Mouse (Mus musculus) adrenal gland, postnatal 25 days (tissue): ENCODE measurements at regions not wholly inside any gene's neighbourhood (a gene's known extent, or its start where the extent isn't known, plus 50 kb on each side); places are given as distances from the start of the nearest gene placed in this dataset.

Experiments
- DNase-seq: peaks from one replicate; pipeline ENCODE4 v3.0.0; 2021; ENCODE audit warnings: mixed read lengths

DNA sequence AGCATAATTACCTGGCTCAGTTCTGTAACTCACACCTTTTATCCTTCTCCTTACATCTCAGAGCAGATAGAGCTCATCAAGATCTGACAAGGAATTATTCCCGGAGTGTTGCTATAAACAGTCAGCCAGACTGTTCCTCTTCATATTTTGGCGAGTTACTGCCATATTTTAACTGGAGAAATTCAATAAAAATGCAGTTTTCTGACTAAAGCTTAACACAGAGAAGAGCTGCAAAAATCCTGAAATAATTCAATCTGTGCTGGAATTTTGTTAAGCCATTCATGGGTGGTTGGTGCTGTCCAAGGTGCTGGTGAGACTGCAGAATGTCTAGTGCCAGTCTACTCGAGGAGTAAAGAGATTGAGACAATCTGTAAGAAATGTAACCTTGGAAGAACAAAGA, 512.6 kb downstream of the Tm4sf1 start:
- peak; percentile 34 for DNase-seq

DNA sequence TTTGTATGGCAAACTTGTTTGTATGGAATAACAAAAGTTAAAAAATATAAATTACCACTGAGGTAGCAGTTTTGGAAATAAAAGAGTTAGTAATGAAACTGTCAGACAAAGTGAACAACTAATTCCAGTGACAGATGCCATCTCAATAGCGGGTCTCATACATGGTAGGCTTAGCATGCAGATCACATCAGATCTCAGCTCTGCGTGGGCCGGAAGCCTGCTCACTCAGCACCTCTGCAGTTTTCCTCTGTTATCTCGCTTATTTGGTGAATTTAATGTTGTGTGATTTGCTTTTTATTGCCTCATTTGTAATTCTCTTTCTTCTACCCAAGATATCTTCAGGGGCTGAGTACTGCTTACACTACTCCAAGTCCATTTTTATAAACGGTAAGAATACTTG, 527.9 kb downstream of the Tm4sf1 start:
- no peak for DNase-seq

DNA sequence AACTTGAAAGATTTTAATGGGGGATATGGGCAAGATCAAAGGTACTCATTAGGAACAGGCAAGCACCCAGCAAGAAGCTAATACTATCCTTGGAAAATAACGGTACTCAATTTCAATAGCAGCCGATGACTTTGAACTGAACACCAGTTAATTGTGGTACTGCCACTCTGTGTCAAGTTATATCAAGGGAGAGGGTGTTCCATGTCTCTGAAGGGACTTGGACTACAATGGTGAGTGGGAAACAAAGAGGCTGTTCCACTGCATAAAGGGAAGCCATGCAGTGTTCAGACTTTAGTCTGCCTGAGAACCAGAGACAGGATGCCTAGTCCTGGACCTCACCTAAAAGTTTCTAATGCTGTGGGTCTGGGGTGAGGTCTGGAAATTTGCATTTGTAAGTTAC, 531.6 kb downstream of the Tm4sf1 start:
- no peak for DNase-seq

DNA sequence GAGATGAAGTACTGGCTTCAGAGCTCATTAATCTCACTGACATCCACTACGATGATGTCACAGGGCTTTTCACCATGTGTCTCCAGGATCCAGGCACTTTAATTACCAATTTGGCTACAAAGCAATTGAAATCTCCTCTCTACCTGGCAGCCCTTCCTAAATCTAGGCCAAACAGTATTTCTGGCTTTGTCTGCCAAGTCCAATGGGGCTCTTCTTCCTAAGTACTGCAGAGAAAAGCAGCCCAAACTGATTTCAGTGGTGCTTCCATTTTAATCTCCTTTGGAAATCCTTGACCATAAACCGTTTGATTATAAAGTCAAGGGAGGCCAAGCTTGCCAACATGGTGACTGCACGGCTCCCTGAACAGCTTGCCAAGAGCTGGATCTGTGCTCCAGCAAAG, 534.7 kb downstream of the Tm4sf1 start:
- DNase-seq = no peak

DNA sequence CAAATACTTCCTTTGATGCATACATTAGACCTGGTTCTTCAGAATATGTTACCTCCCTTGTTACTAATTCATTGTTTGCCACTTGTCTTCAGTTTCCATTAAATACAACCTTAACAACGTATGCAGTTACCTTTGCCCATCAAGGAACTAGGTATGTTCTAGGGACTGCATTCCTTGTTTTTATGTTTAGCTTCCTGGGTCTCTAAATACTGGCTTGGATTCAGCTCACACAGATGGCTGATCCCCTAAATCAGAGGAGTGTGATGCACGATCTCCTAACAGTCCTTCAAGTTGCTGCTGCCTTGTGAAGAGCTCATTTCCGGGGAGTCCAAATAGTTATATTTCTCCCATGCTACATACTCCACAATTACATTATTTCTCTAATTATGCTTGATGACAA, 537.5 kb downstream of the Tm4sf1 start:
- no peak for DNase-seq

DNA sequence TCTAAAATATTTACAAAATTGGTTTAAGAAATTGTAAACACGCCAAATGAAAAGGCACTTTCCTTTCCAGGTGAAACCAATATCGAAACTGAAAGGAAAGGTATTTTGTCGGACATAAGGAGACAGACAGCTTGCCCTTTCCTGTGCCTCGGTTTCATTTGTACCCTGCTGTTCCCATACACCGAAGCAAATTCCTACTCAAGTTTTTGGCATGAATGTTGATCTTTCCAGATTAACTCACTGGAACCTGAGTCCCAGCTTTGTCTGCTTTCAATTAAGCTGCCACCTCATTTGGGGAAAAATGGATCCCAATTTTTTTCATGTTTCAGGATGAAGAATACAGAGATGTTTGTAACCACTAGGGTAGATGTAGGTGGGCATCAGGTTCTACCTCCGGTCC, 537.9 kb downstream of the Tm4sf1 start:
- DNase-seq = no peak

DNA sequence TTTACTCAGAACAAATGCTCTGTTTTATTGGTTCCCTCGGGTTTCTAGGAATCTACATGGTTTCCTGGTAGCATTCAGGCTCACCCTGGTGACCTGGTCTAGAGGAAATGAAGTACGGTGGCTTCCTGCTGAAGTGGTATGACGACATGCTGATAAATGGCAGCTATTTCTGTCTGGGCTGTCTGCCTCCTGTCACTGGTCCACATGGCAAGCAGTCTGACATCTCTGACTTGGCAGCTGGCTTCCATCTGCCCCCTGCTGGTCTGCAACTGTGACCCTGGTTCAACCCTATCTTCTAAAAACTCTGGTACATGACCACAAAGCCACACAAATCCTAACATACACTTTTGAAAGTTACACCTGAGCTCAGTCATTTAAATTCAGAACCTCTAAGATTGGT, 548.1 kb downstream of the Tm4sf1 start:
- DNase-seq = peak; percentile 54

DNA sequence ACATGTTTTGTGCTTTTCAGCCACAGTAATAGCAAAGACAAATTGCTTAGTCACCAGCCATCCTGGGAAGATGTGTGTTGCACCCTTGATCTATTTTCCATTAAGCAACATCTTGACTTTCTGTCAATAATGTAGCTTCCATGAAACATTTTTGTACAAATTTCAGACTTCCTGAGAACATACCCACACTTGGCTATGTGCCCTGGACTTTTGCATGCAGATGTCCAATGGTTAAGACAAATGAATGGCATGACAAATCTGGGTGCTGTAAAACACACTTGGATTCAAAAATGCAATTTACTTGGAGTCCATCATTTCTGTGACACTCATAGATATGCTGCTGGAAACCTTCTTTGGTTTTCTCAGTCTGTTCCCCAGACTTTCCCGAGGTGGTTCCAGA, 549.9 kb downstream of the Tm4sf1 start:
- no peak for DNase-seq

DNA sequence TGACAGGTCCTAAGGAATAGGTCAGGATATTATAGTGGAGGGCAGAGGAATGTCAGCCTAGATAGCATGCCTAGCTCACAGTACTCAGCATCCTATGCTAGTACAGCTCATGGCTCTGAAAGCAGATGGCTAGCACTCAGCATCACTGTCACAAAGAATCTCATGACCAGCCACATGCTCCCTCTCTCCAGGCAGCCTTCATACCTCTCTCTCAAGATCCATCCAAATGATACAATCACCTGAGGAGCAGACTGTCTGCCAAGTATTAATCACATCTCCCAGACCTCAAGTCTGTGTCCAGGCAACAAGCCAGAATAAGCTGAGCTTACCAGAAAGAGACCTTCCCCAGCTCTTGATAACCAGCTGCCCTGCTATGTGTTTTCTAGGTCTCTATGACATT, 557.4 kb upstream of the Nbea start:
- no peak for DNase-seq

DNA sequence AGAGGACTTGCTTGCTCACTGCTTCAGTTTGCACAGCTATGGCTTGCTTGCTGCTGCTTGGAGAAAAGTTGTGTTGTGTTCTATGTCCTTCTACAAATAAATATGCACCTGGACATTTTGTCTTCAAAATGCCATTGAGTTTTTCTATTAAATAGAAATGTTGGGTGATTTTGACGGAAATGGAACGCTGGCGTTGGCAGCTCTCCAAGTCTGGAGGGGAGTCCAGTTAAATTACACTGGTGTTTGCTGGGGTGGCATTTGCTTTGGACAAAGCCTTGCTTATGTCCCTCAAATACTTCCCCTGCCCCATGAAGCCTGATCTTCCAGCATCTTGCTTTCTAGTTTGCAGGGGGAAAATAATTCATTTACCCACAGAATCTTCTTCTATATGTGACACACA, 556.0 kb upstream of the Nbea start:
- DNase-seq = no peak

DNA sequence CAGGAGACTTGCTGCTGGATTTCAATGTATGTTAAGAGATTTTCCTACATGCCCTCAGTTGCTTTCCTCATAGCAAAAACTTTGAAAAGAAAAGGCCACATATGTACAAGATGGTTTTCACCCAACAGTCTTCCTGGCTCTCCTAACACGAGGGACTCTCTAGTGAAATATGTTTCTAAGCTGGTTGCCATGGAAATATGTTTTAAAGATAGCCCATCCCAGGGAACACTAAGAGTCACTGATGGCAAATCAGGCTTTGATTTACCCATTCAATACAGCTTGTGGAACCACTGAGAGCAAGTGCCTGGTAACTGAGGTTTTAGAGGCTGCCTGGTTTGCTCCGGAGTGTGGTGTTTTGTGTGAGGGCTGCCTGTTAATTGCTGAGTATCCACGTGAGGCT, 547.3 kb upstream of the Nbea start:
- no peak for DNase-seq

DNA sequence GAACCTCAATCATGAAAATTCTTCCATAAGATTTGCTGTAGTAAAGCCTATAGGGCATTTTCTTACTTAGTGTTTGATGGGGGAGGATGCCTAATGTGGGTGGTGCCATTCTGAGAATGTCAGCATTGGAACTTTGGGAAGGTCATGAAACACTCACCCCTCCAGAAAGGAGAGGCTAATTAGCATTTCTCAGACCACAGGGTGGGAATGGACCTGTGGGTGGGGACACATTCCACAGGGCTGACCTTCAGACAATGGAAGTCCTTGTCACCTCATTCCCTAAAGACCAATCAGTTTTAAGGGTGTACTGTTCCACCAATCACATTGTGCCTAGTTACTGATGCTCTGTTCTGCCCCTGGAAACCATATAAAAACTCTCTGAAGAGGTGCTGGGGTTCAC, 541.5 kb upstream of the Nbea start:
- DNase-seq = no peak

DNA sequence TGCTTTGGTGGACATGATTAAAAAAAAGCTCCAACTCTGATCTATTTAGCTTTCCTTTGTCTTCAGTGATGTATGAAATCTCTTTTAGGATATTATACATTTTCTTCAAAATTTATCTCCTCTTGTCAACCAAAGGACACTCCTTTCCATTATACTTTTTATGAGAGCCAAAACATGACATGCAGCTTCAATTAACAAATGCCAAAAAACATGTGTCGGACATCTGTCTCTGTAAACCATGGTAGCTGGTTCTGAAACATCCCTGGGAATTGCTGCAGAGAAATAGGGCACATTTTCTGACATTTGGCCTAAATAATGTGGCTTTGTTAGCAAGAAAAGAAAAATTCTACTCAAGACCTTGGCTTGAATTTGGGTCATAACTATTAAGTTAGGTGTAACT, 524.8 kb upstream of the Nbea start:
- DNase-seq = no peak

DNA sequence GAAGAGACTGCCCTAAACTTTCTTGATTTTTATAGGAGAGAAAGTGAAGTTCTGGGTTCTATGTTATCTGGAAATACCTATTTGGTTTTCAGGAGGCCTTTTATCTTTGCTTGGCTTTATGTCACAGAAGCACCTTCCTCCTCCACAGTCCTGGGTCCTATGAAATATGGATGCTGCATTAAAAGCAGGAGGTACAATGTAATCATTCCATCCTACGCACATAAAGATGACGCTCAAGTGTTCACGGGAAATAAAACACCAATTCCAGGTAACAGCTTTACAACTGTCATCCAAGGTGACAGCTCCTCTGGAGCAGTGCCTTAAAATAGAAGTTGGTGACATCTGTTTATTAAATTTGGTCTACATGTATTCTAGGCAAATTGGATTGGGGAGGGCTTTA, 523.8 kb upstream of the Nbea start:
- no peak for DNase-seq

DNA sequence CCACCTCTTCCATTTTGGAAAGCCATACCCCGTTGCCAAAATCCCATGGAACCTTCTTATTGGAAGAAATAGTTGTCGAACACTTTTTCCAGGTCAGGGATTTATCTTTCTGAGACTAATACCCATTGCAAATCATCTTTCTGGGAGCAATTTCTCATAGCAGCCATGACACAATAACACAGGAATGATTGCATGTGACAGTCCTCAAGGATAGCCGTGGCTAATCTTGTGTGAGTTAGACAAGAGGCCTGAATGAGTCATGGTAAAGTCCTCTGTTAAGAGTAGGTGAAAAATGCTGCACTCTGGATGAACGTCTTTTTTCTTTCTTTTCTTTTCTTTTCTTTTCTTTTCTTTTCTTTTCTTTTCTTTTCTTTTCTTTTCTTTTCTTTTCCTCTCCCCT, 522.5 kb upstream of the Nbea start:
- no peak for DNase-seq

DNA sequence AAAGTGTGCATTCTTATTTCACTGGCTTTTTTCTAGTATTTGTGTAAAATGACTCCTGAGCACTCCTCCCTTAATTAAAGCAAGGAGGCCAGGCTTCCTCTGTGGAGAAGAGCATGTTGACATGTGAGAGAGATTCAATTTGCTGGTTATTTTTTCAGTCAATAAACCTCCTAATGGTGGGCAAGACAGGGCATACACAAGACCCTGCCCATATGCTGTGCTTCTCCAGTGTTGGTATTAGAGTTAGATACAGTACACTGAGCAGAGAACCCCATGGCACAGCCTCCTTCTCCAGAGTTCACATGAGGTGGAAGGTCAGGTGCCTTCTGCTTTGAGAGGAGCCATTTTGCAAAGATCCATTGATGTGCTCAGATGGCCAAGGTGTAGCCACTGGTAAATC, 515.4 kb upstream of the Nbea start:
- DNase-seq = no peak

DNA sequence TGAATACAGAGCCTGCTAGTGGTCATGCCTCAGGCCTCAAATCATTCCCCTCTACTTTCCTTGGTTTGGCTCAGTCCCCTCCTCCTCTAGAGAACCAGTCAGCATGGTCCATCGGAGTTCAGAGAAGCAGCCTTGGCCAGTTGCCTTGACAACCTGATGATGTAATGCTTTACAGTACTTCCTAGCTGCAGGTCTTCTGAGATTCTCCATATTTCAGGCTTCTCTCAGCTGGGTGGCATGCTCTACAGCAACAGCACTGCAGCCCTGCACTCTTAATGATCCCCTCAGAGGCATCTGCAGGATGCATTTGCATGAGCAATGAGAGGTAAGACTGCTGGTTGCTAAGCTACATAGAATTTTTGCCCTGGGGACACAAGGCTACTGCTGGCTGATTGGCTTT, 514.7 kb upstream of the Nbea start:
- peak; percentile 13 for DNase-seq

DNA sequence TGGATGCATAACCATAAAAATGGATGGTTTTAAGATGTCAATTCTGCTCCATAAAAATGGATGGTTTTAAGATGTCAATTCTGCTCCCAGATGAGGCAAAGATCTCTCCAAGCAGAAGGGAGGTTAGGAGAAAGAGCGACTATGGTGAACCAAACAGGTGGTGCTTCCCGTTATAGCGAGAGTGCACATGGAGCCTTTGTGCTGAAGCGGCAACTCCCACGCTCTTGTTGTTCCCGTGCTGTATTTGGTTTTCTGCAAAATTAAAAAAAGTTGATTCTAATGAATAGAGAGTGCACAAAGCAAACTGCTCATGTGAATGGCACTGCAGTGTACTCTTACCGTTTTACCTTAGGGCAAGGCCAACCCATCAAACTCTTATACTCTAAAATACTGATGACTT, 497.5 kb upstream of the Nbea start:
- DNase-seq = no peak

DNA sequence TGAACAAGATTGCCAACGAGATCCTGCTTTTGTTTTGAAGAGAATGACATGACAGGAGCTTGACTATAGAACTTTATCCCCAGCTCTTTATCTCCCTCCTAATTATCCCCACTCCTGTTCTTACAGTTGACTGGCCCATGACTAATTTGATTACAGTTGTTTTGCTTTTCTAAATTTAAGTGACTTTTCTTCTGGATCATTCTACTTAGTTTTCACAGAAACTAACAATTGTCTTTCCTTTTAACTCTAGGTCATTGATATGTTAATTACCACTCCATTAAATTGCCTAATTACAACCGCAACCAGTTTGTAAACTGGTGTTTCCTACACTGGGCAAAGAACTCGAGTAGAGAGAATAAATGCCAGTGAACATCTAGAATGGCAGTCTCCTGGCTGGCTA, 485.3 kb upstream of the Nbea start:
- DNase-seq = no peak

DNA sequence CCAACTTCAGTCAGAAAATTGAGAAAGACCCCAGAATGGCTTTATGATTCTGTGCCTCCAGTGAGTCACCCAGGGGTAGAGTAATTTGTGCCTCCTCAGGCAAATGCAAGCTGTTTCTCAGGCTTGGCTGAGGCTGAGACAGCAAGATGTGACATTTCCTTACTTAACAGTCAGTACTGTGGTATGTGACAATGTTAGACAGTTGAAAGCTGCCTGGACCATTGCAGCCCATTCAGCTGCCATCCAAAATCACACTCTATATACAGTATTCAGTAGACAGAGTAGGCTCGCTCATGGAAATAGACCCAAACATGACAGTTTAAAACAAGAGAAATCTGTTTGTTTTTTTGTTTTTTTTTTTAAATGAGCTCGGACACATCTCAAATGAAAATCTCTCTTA, 477.1 kb upstream of the Nbea start:
- DNase-seq = no peak

DNA sequence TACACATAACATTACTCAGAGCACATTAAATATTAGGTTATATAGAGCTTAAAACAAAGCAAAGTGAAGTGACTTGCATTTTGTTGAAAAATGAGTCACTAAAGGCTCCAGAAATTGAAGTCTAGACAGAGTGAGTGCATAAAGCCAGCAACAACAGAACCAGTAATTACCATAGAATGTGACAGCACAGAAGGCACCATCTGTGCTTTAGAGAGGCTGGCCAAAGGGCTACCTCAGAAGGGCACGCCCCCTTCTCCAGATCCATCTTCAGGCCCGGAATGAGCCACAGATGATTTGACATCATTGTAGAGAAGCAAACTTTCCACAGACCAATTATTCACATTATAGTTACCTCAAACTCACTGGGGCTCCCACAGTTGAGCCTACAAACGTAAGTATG, 463.8 kb upstream of the Nbea start:
- DNase-seq = no peak
